Mouse (Mus musculus) CH12.LX (cell line): Measurements from ENCODE around the gene Fgd6. TPM values are rescaled to one million over a fixed set of nuclear protein-coding genes. Genes with fewer than 3 reads are reported as not detected.

Experiments
- DNase-seq: peaks from one replicate; pipeline ENCODE4 v3.0.0-alpha.2; 2013; ENCODE audit errors: extremely low read depth
- H3K27ac ChIP-seq: 2 replicates; pipeline ENCODE4 v1.5.1; 2012; ENCODE audit warnings: low read depth, mild to moderate bottlenecking, control low read depth, moderate library complexity; ENCODE audit not compliant: insufficient read depth
- H3K27me3 ChIP-seq: replicated peaks from 2 replicates; pipeline ENCODE3; 2012; ENCODE audit warnings: inconsistent platforms
- H3K36me3 ChIP-seq, 2 experiments: replicated peaks in 1 of 2; 2 replicates each; pipeline versions ENCODE3 to v1.6.1; 2012; ENCODE audit warnings: inconsistent platforms in 1 of 2, low read length in 1 of 2, mild to moderate bottlenecking in 1 of 2, mixed read lengths in 1 of 2, moderate library complexity in 1 of 2; ENCODE audit not compliant: control insufficient read depth in 1 of 2, insufficient read depth in 1 of 2
- H3K4me1 ChIP-seq, 2 experiments: 2 replicates each; pipeline ENCODE4 v1.6.1; 2012; ENCODE audit warnings: inconsistent platforms in 1 of 2, moderate library complexity in 1 of 2; ENCODE audit not compliant: insufficient read depth in 2 of 2, control insufficient read depth in 1 of 2
- H3K4me2 ChIP-seq: 2 replicates; pipeline ENCODE4 v1.6.1; 2012; ENCODE audit warnings: low read depth, mild to moderate bottlenecking, control low read depth; ENCODE audit not compliant: poor library complexity, insufficient read depth, severe bottlenecking
- H3K4me3 ChIP-seq, 3 experiments: fragments of 150-350 bp in 1 of 3; sonication (generic) in 1 of 3; replicated peaks in 1 of 3; 2 replicates each; pipeline versions ENCODE3 to v1.5.1; 2011 to 2012; ENCODE audit warnings: low read depth in 2 of 3, low read length in 2 of 3, mild to moderate bottlenecking in 2 of 3, moderate library complexity in 2 of 3, control low read depth in 1 of 3, improper control_type of control experiment in 1 of 3, inconsistent platforms in 1 of 3, mixed read lengths in 1 of 3; ENCODE audit not compliant: poor library complexity in 1 of 3
- H3K79me2 ChIP-seq: replicated peaks from 2 replicates; pipeline ENCODE4 v1.6.1; 2012; ENCODE audit warnings: mild to moderate bottlenecking, moderate library complexity; ENCODE audit not compliant: control insufficient read depth, poor library complexity, insufficient read depth, severe bottlenecking; ENCODE audit errors: extremely low read depth
- H3K9ac ChIP-seq: 2 replicates; pipeline ENCODE4 v1.6.1; 2012; ENCODE audit warnings: low read depth, mild to moderate bottlenecking, control low read depth, moderate library complexity; ENCODE audit not compliant: insufficient read depth
- H3K9me3 ChIP-seq: replicated peaks from 2 replicates; pipeline ENCODE3; 2012; ENCODE audit warnings: low read length, inconsistent platforms, mixed read lengths
- CHD2 ChIP-seq: IDR thresholded peaks from 2 replicates; pipeline ENCODE4 v1.6.1; 2011; ENCODE audit warnings: low read length, improper control_type of control experiment
- EP300 ChIP-seq: IDR thresholded peaks from 2 replicates; pipeline ENCODE4 v1.6.1; 2011; ENCODE audit warnings: low read length, improper control_type of control experiment
- HCFC1 ChIP-seq: IDR thresholded peaks from 2 replicates; pipeline ENCODE4 v1.6.1; 2012; ENCODE audit warnings: low read depth, mild to moderate bottlenecking, inconsistent platforms, low read length, improper control_type of control experiment
- JUN ChIP-seq: IDR thresholded peaks from 2 replicates; pipeline ENCODE4 v1.6.1; 2011; ENCODE audit warnings: low read depth, mild to moderate bottlenecking, low read length, improper control_type of control experiment, moderate library complexity; ENCODE audit not compliant: insufficient read depth
- JUND ChIP-seq: conservative IDR thresholded peaks from 2 replicates; pipeline ENCODE4 v1.6.1; 2011; ENCODE audit warnings: low read depth, low read length, improper control_type of control experiment
- KAT2A ChIP-seq: IDR thresholded peaks from 2 replicates; pipeline ENCODE4 v1.6.1; 2012; ENCODE audit warnings: low read length, improper control_type of control experiment, inconsistent platforms; ENCODE audit not compliant: insufficient replicate concordance
- MAFK ChIP-seq: IDR thresholded peaks from 2 replicates; pipeline ENCODE4 v1.6.1; 2011; ENCODE audit warnings: low read length, improper control_type of control experiment; ENCODE audit not compliant: insufficient replicate concordance
- MAZ ChIP-seq: IDR thresholded peaks from 2 replicates; pipeline ENCODE4 v1.6.1; 2012; ENCODE audit warnings: low read depth, mild to moderate bottlenecking, inconsistent platforms, low read length, improper control_type of control experiment, moderate library complexity
- MYC ChIP-seq: IDR thresholded peaks from 2 replicates; pipeline ENCODE4 v1.6.1; 2011; ENCODE audit warnings: low read depth, mild to moderate bottlenecking, improper control_type of control experiment, low read length
- NRF1 ChIP-seq: IDR thresholded peaks from 2 replicates; pipeline ENCODE4 v1.6.1; 2014; ENCODE audit warnings: low read depth, mild to moderate bottlenecking, inconsistent platforms, low read length, improper control_type of control experiment, moderate library complexity
- PAX5 ChIP-seq: IDR thresholded peaks from 2 replicates; pipeline ENCODE4 v1.6.1; 2012; ENCODE audit warnings: low read length, inconsistent platforms, mixed read lengths
- POLR2A ChIP-seq: IDR thresholded peaks from 2 replicates; pipeline ENCODE4 v1.6.1; 2011; ENCODE audit warnings: low read depth, mild to moderate bottlenecking, improper control_type of control experiment, low read length
- RAD21 ChIP-seq: IDR thresholded peaks from 2 replicates; pipeline ENCODE4 v1.6.1; 2011; ENCODE audit warnings: low read depth, mild to moderate bottlenecking, low read length, improper control_type of control experiment, moderate library complexity
- RCOR1 ChIP-seq: conservative IDR thresholded peaks from 2 replicates; pipeline ENCODE4 v1.6.1; 2012; ENCODE audit warnings: low read depth, mild to moderate bottlenecking, inconsistent platforms, low read length, improper control_type of control experiment
- SIN3A ChIP-seq: IDR thresholded peaks from 2 replicates; pipeline ENCODE4 v1.6.1; 2012; ENCODE audit warnings: low read length, improper control_type of control experiment, inconsistent platforms
- ZC3H11A ChIP-seq: IDR thresholded peaks from 2 replicates; pipeline ENCODE4 v1.6.1; 2012; ENCODE audit warnings: low read depth, mild to moderate bottlenecking, inconsistent platforms, low read length, improper control_type of control experiment
- ZMIZ1 ChIP-seq: IDR thresholded peaks from 2 replicates; pipeline ENCODE4 v1.6.1; 2012; ENCODE audit warnings: low read depth, mild to moderate bottlenecking, inconsistent platforms, low read length, improper control_type of control experiment
- ZNF384 ChIP-seq: IDR thresholded peaks from 2 replicates; pipeline ENCODE4 v1.6.1; 2012; ENCODE audit warnings: low read depth, low read length, improper control_type of control experiment, inconsistent platforms
- dilution Hi-C: fragments of 300-500 bp; cut with MboI; formaldehyde crosslinking; loops from 2 replicates; pipeline ENCODE4 v1.14.3; 2020; ENCODE audit warnings: low sequenced_read_pairs; ENCODE audit not compliant: extremely low pct_unique_long_range_greater_than_20kb, extremely low pct_ligation_motif_present
- in situ Hi-C: fragments of 300-500 bp; cut with MboI; formaldehyde crosslinking; loops from 3 replicates; pipeline ENCODE4 v1.14.3; 2019; ENCODE audit warnings: low sequenced_read_pairs, low pct_ligation_motif_present, low pct_unique_long_range_greater_than_20kb, mixed read lengths
- polyA plus RNA-seq: library from polyadenylated mRNA; unstranded; fragments of >175 nt; gene quantifications from 2 replicates; pipeline ENCODE4 v1.2.1, GENCODE M21; 2012; ENCODE audit warnings: low read depth; ENCODE audit not compliant: insufficient read length
- total RNA-seq, 2 experiments: library from RNA; depleted of rRNA; stranded (reverse); fragments of 300-350 nt in 1 of 2; fragments of >200 nt in 1 of 2; gene quantifications; 2 replicates each; pipeline ENCODE4 v1.2.3; 2012 to 2014

Fgd6 gene
- total and polyA plus RNA-seq, 3 experiments: 3.3 to 7.2 (median 5.0) TPM

- Histone ChIP-seq H3K4me2 (no peak overlapping the region), H3K27ac (no peak overlapping the region), H3K4me1 (peaks cover 17 to 48% of the 10 kb centered on the region in 2 experiments), H3K9ac (no peak overlapping the region), H3K27me3 (no peaks in the 10 kb centered on the region), H3K9me3 (peaks cover 3% of the 10 kb centered on the region), H3K79me2 (no peaks in the 10 kb centered on the region), H3K4me3 (no peak overlapping the region), H3K36me3 (peaks cover 9 to 40% of the 10 kb centered on the region in 2 experiments)
- TF ChIP-seq CHD2 (no peak), MAFK (peak; percentile 93), MYC (no peak)
- in situ Hi-C loops (no loop called here), dilution Hi-C loops (no loop called here)
- no peak for DNase-seq
Observed at GRCm38 (mm10) chr10:94097081-94097845, 61.5 kb downstream of the Fgd6 start.

DNA sequence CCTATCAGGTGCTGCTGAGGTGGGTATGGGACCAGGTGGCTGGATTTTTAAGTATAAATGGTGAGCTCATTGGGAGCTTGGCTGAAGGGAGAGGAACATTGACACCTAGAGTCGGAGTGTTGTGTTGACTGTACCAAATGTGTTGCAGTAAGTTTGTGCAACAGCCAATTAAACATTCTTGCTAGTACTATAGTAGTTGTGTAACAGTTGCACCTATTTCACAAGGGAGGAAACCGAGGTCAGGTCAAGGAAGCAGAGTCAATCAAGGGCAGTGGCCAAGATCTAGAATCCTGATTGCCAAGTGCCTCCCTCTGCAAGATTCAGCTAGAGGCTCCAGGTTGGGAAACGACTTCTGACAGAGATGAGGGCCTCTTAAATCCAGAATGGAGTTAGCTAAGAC is 62.3 kb downstream of the Fgd6 start:
- TF ChIP-seq RCOR1 (no peak), JUN (no peak), MAZ (no peak), HCFC1 (no peak), PAX5 (no peak), KAT2A (no peak), JUND (no peak)
- in situ Hi-C loops: no loop called here
- dilution Hi-C loops: no loop called here

DNA sequence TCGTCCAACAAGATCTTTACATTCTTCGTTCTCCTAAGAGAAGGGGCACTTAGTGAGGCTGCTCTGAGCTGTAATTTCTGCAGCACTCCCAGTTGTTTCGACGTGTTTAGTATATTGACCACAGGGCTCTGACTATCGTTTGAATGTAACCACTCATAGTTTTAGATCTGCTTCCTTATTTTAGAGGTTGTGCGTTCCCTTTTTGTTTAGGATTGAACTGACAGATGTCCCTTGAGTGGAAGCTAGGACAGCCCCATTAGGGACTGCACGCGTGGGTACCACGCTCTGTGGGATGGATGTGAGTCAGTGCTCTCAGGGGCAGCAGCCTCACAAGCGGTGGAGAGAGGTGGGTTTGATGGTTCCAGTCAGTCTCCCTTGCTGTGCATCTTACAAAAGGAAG is 69.7 kb downstream of the Fgd6 start:
- Histone ChIP-seq H3K79me2 (no peaks in the 10 kb centered on the region), H3K4me2 (no peak overlapping the region), H3K27me3 (no peaks in the 10 kb centered on the region), H3K4me1 (peaks cover 10 to 28% of the 10 kb centered on the region in 2 experiments), H3K9ac (no peak overlapping the region), H3K27ac (no peak overlapping the region), H3K9me3 (no peaks in the 10 kb centered on the region), H3K36me3 (peaks cover 40 to 60% of the 10 kb centered on the region in 2 experiments), H3K4me3 (no peak overlapping the region)
- no peak for TF ChIP-seq ZMIZ1
- no peak for TF ChIP-seq CHD2
- TF ChIP-seq RAD21: no peak
- TF ChIP-seq PAX5: no peak
- TF ChIP-seq NRF1: no peak
- no peak for TF ChIP-seq MYC
- TF ChIP-seq ZNF384: no peak
- TF ChIP-seq ZC3H11A: no peak
- no peak for TF ChIP-seq EP300
- no peak for TF ChIP-seq SIN3A
- no peak for TF ChIP-seq MAFK
- no peak for TF ChIP-seq POLR2A
- DNase-seq: no peak
- dilution Hi-C loops (no loop called here), in situ Hi-C loops (loop anchor here (5.0 to 10.0 kb wide), 2 partner anchors 68 to 271 kb away; partner anchors contain the start of genes Fgd6, Usp44 and Vezt)

More for the DNA sequence above, 62.3 kb downstream of the Fgd6 start:
- Histone ChIP-seq H3K79me2 (no peaks in the 10 kb centered on the region), H3K27ac (no peak overlapping the region), H3K27me3 (no peaks in the 10 kb centered on the region), H3K9me3 (no peaks in the 10 kb centered on the region), H3K9ac (no peak overlapping the region), H3K4me1 (peaks cover 17 to 42% of the 10 kb centered on the region in 2 experiments), H3K4me3 (no peak overlapping the region), H3K4me2 (no peak overlapping the region), H3K36me3 (peaks cover 14 to 41% of the 10 kb centered on the region in 2 experiments)
- no peak for DNase-seq
